Mouse (Mus musculus) activated CD4-positive, CD25-positive, alpha-beta regulatory T cell, adult 4 months (primary cell): Measurements from ENCODE around the gene Apba3. TPM values are rescaled to one million over a fixed set of nuclear protein-coding genes. Genes with fewer than 3 reads are reported as not detected.

Source experiments
- ATAC-seq: one replicate; pipeline ENCODE4 v1.8.0; 2017
- polyA plus RNA-seq, 2 experiments: library from polyadenylated mRNA; unstranded; fragments of 100-300 nt; shearing (Covaris generic); gene quantifications; one replicate each; pipeline ENCODE4 v1.2.1; 2017

The Apba3 gene
- polyA plus RNA-seq, 2 experiments from 2014 or later: 10.2 to 18.0 TPM

- ATAC-seq: no peak
These were observed 24.1 kb downstream of the Apba3 start for GRCm38 (mm10) chr10:81290698-81291460.

- ATAC-seq: no peak
These were observed 24.8 kb downstream of the Apba3 start, which contains the start of gene Tjp3 for GRCm38 (mm10) chr10:81291511-81292104. Tjp3 (minus strand) TSS chr10:81291581.

- ATAC-seq: peak; percentile 87
These were observed 26.0 kb downstream of the Apba3 start, which contains the start of gene Pip5k1c for GRCm38 (mm10) chr10:81292554-81293333. Pip5k1c (plus strand) TSS chr10:81292963.

- no peak for ATAC-seq
These were observed 26.7 kb downstream of the Apba3 start for GRCm38 (mm10) chr10:81293334-81294030.

GRCm38 (mm10) chr10:81294442-81294841 is 27.7 kb downstream of the Apba3 start:
- no peak for ATAC-seq

GRCm38 (mm10) chr10:81295185-81295584 is 28.4 kb downstream of the Apba3 start:
- no peak for ATAC-seq

- no peak for ATAC-seq
These were observed 30.5 kb downstream of the Apba3 start for GRCm38 (mm10) chr10:81297246-81297645.

- ATAC-seq: peak; percentile 73
These were observed 31.1 kb downstream of the Apba3 start for GRCm38 (mm10) chr10:81297845-81298244.

- peak; percentile 47 for ATAC-seq
These were observed 31.8 kb downstream of the Apba3 start for GRCm38 (mm10) chr10:81298369-81299100.

GRCm38 (mm10) chr10:81299585-81300351 is 33.0 kb downstream of the Apba3 start:
- ATAC-seq: no peak

GRCm38 (mm10) chr10:81300352-81300907 is 33.7 kb downstream of the Apba3 start:
- ATAC-seq: no peak

- no peak for ATAC-seq
These were observed 34.6 kb downstream of the Apba3 start for GRCm38 (mm10) chr10:81301321-81301720.

GRCm38 (mm10) chr10:81302288-81302687 is 35.5 kb downstream of the Apba3 start:
- ATAC-seq: no peak

- no peak for ATAC-seq
These were observed 36.0 kb downstream of the Apba3 start for GRCm38 (mm10) chr10:81302781-81303218.

GRCm38 (mm10) chr10:81303258-81303657 is 36.5 kb downstream of the Apba3 start:
- ATAC-seq: peak; percentile 19

GRCm38 (mm10) chr10:81303761-81304160 is 37.0 kb downstream of the Apba3 start:
- ATAC-seq: peak; percentile 63

GRCm38 (mm10) chr10:81304597-81305238 is 38.0 kb downstream of the Apba3 start:
- peak; percentile 21 for ATAC-seq

GRCm38 (mm10) chr10:81305663-81306062 is 38.9 kb downstream of the Apba3 start:
- no peak for ATAC-seq

GRCm38 (mm10) chr10:81306173-81306668 is 39.5 kb downstream of the Apba3 start:
- ATAC-seq: no peak
